Mouse (Mus musculus): ENCODE measurements around the gene Cul3.

- TF ChIP-seq CTCF (IDR thresholded peaks at IDR 0.05; ENCODE audit: low read depth) (no peak), EP300 (optimal IDR thresholded peaks at IDR 0.05) (no peak)
Measured at GRCm38 (mm10) chr1:80278731-80279130, 61.5 kb downstream of the Cul3 start.
